Mouse (Mus musculus) colon, adult 2 months (tissue): ENCODE measurements around the gene Agtr1a. TPM values are rescaled to one million over a fixed set of nuclear protein-coding genes. Genes with fewer than 3 reads are reported as not detected.

Experiments used
- polyA plus RNA-seq: library from polyadenylated mRNA; depleted of rRNA; stranded (reverse); fragments of >200 nt; gene quantifications from 2 replicates; pipeline ENCODE4 v1.2.3, GENCODE M21; 2012; rRNA removed

The Agtr1a gene
- 6.2 and 6.7 TPM in 2 replicates for polyA plus RNA-seq

GRCm38 (mm10) chr13:30336148-30336801 is at the start of gene Agtr1a:
Gene Agtr1a (plus strand): TSS chr13:30336441.

Other genes with a start within 250 kb of the Agtr1a start
- 71.1 and 89.2 TPM in 2 replicates for gene Mboat1, start 200.0 kb upstream of the Agtr1a start, polyA plus RNA-seq
- 330 and 371 TPM in 2 replicates for gene Uqcrfs1, start 208.9 kb downstream of the Agtr1a start, polyA plus RNA-seq